Mouse (Mus musculus) midbrain, embryonic 12.5 days (tissue): ENCODE measurements at regions not wholly inside any gene's neighbourhood (a gene's known extent, or its start where the extent isn't known, plus 50 kb on each side); places are given as distances from the start of the nearest gene placed in this dataset.

ENCODE experiments used
- ATAC-seq: fragments of 200-750 bp; cut with Nextera tagmentation; 2 replicates; pipeline ENCODE4 v1.8.0; 2017; ENCODE audit warnings: low read depth, moderate TSS enrichment, moderate library complexity; ENCODE audit not compliant: low FRiP score
- H3K27ac ChIP-seq: fragments of 300-500 bp; sonication (generic); replicated peaks from 2 replicates; pipeline ENCODE4 v1.5.1; 2016; ENCODE audit warnings: mild to moderate bottlenecking
- H3K27me3 ChIP-seq: fragments of 300-500 bp; sonication (generic); 2 replicates; pipeline ENCODE4 v1.6.1; 2016; ENCODE audit warnings: mild to moderate bottlenecking
- H3K36me3 ChIP-seq: fragments of 300-500 bp; sonication (generic); 2 replicates; pipeline ENCODE4 v1.6.1; 2016
- H3K4me1 ChIP-seq: fragments of 300-500 bp; sonication (generic); 2 replicates; pipeline ENCODE4 v1.6.1; 2016
- H3K4me2 ChIP-seq: fragments of 300-500 bp; sonication (generic); replicated peaks from 2 replicates; pipeline ENCODE4 v1.6.1; 2016; ENCODE audit warnings: mild to moderate bottlenecking, moderate library complexity
- H3K4me3 ChIP-seq: fragments of 300-500 bp; sonication (generic); 2 replicates; pipeline ENCODE4 v1.5.1; 2016; ENCODE audit warnings: mild to moderate bottlenecking
- H3K9ac ChIP-seq: fragments of 300-500 bp; sonication (generic); replicated peaks from 2 replicates; pipeline ENCODE4 v1.6.1; 2016; ENCODE audit warnings: mild to moderate bottlenecking, moderate library complexity
- H3K9me3 ChIP-seq: fragments of 300-500 bp; sonication (generic); 2 replicates; pipeline ENCODE4 v1.6.1; 2016; ENCODE audit warnings: mild to moderate bottlenecking
- WGBS: fragments of 180-500 bp; shearing (Covaris S2); methylation state at CpG from one replicate; pipeline ENCODE4 v1.1.7; 2016; 5-methylcytosine and 5-hydroxymethylcytosine counted together

GRCm38 (mm10) chr12:54378576-54378975 is 174.9 kb upstream of the Egln3 start:
- Histone ChIP-seq H3K4me1 (no peaks in the 10 kb centered on the region), H3K27ac (no peak overlapping the region), H3K9ac (no peak overlapping the region), H3K36me3 (no peaks in the 10 kb centered on the region), H3K27me3 (no peaks in the 10 kb centered on the region), H3K4me2 (no peak overlapping the region), H3K4me3 (no peak overlapping the region), H3K9me3 (no peaks in the 10 kb centered on the region)
- 89% methylated on average over 2 of the region's 2 CpGs for WGBS
- no peak for ATAC-seq

GRCm38 (mm10) chr12:54374060-54374459 is 170.4 kb upstream of the Egln3 start:
- Histone ChIP-seq H3K27me3 (no peaks in the 10 kb centered on the region), H3K9me3 (no peaks in the 10 kb centered on the region), H3K4me2 (no peak overlapping the region), H3K4me1 (no peaks in the 10 kb centered on the region), H3K9ac (no peak overlapping the region), H3K4me3 (no peak overlapping the region), H3K36me3 (no peaks in the 10 kb centered on the region), H3K27ac (no peak overlapping the region)
- WGBS, result 82% methylated on average over 4 of the region's 4 CpGs
- ATAC-seq, result no peak

DNA sequence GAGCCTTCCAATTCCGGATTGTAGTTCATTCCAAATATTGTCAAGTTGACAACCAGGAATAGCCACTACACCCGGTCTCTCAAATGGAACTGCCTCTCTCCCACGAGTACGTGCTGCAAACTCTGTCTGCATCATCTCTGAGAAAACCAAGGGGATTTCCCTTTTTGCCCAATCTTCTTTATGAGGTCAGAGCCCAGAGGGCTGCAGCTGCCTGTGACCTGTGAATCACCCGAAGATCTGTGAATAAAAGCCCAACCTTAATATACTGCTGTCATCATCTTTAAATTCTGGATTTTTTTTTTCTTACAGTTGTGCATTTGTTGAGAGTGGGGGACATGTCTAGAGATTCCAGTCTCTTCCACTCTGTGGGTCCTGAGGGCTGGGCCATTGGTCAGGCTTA is 165.6 kb upstream of the Egln3 start:
- Histone ChIP-seq H3K9me3 (no peaks in the 10 kb centered on the region), H3K27ac (no peak overlapping the region), H3K36me3 (no peaks in the 10 kb centered on the region), H3K4me2 (no peak overlapping the region), H3K27me3 (no peaks in the 10 kb centered on the region), H3K4me1 (peaks cover 7% of the 10 kb centered on the region; the same call in 1 of the 2 replicates), H3K9ac (no peak overlapping the region), H3K4me3 (no peak overlapping the region)
- WGBS, result 89% methylated on average over 5 of the region's 5 CpGs
- no peak for ATAC-seq

DNA sequence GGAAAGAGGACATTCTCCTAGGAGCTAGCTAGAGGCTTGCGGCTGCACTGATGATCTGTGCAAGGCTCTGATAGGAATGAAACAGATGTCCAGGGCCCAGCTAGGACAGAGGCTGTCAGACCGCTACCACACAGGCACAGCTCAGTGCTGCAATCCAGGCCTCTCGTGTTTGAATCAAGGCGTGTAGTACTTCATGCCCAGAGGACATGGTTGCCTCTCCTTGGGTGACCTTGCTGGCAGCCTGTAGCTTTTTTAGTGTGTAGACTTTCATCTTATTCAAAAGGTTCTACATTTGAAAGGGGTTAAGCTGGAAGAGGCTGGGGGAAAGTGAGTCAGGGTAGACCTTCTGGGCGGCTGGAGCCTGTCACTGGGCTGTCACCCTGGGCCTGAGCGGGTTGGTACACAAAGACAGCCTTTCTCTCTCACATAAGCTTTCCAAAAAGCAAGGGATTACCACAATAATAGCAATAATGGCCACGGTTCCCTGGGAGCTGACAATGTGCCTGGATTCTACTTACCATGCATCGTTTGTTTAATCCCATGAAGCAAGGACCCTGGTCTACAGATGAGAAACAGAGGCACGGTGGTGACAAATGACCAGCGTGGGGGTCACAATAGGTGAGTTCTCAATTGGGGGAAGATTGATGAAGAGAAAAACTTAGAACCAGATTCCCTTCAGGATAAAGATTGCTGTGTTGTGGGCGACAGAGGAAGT is 160.9 kb upstream of the Egln3 start:
- no peaks in the 10 kb centered on the region for H3K36me3 ChIP-seq
- peak overlapping the region; percentile 63 for H3K27ac ChIP-seq
- peaks cover 10% of the 10 kb centered on the region; the same call in 1 of the 2 replicates for H3K4me1 ChIP-seq
- H3K9ac ChIP-seq, result no peak overlapping the region
- H3K27me3 ChIP-seq, result no peaks in the 10 kb centered on the region
- no peak overlapping the region for H3K4me2 ChIP-seq
- peak; percentile 91 for ATAC-seq
- WGBS, result 23% methylated on average over 11 of the region's 11 CpGs
- no peak overlapping the region for H3K4me3 ChIP-seq
- no peaks in the 10 kb centered on the region for H3K9me3 ChIP-seq

DNA sequence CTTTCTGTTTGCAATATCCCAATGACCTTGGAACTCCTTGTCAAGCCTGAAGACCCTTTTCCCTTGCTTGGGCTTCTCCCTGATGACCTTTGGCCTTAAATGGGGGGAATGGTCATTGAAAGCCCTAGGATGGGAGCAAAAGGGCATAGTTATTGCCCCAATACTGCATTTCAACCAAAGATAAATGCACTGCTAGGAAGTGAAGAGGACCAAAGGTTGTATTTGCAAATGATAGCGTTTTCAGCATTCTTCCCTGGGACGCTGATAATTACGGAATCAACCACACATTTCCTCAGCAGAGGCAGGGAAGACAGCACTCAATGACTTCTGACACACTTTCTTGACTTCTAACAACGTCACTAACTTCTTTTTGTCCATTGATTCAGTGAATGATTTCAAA is 158.1 kb upstream of the Egln3 start:
- Histone ChIP-seq H3K4me1 (peaks cover 10% of the 10 kb centered on the region; the same call in 1 of the 2 replicates), H3K9me3 (no peaks in the 10 kb centered on the region), H3K27me3 (no peaks in the 10 kb centered on the region), H3K9ac (no peak overlapping the region), H3K4me3 (no peak overlapping the region), H3K36me3 (no peaks in the 10 kb centered on the region), H3K27ac (no peak overlapping the region), H3K4me2 (no peak overlapping the region)
- ATAC-seq, result no peak
- 95% methylated on average over 4 of the region's 4 CpGs for WGBS

GRCm38 (mm10) chr12:54354187-54354586 is 150.5 kb upstream of the Egln3 start:
- Histone ChIP-seq H3K27ac (no peak overlapping the region), H3K36me3 (no peaks in the 10 kb centered on the region), H3K4me3 (no peak overlapping the region), H3K9me3 (no peaks in the 10 kb centered on the region), H3K27me3 (0 out of 2 replicates have a peak, but pooled peaks cover 3% of the 10 kb centered on the region), H3K4me2 (no peak overlapping the region), H3K4me1 (peaks cover 20% of the 10 kb centered on the region), H3K9ac (no peak overlapping the region)
- whole genome bisulfite sequencing, result 31% methylated on average over 6 of the region's 6 CpGs
- no peak for ATAC-seq

DNA sequence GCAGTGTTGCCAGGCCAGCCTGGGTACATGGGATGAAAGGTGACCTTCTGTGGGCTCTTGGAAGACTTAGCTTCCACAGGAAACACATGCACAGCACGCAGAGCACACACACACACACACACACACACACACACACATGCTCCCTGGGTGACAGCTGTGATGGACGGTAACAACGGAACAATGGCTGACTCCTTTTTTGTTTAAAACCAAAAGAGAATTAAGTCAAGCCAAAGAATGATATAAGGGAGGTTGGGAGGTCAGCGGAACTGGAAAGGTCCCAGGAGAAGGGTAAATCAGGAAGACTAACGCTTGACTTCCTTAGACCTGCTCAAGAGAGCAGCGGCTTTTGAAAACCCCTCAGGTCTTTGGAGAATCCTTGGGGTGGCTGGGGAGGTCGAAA is 150.0 kb upstream of the Egln3 start:
- Histone ChIP-seq H3K9me3 (no peaks in the 10 kb centered on the region), H3K27ac (no peak overlapping the region), H3K9ac (no peak overlapping the region), H3K4me1 (peaks cover 20% of the 10 kb centered on the region), H3K4me3 (no peak overlapping the region), H3K27me3 (0 out of 2 replicates have a peak, but pooled peaks cover 3% of the 10 kb centered on the region), H3K4me2 (no peak overlapping the region), H3K36me3 (no peaks in the 10 kb centered on the region)
- no peak for ATAC-seq
- 46% methylated on average over 7 of the region's 7 CpGs for WGBS

DNA sequence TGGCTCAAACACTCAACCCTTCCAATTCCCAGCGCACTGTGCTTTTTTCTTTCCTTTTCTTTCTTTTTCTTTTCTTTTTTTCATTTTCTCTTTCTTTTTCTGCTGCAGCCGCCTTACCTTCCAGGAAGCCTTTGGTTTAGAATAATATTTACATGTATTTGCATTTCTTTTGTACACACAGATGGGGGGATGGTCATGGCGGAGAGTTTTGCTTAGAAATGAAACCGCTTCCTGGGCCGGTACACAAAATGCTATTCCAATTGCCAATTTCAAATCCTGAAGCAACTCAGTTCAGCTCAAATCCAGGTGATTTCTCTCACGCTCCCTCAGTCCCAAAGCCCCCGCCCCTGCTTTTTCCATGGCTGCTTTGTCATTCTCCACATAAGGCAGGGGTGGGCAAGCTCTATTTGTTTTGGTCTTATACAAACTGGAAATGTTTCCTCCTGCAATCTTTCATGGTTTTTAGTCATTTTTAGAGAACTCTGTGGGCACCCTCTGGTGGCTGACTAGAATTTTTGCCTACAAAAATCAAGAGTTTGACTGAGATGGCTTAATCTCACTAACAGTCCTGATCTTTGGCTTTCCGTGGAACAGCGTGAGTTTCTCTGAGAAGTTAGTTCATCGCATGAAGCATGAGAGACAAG is 149.4 kb upstream of the Egln3 start:
- Histone ChIP-seq H3K27me3 (0 out of 2 replicates have a peak, but pooled peaks cover 3% of the 10 kb centered on the region), H3K9me3 (no peaks in the 10 kb centered on the region), H3K36me3 (no peaks in the 10 kb centered on the region), H3K4me2 (no peak overlapping the region), H3K4me1 (peaks cover 20% of the 10 kb centered on the region), H3K9ac (no peak overlapping the region), H3K4me3 (no peak overlapping the region), H3K27ac (peak overlapping the region; percentile 35; the same call in 1 of the 2 replicates)
- 65% methylated on average over 10 of the region's 10 CpGs for WGBS
- ATAC-seq, result 0 out of 2 replicates have a peak, but pooled peaks have one; percentile 38

GRCm38 (mm10) chr12:54350293-54350692 is 146.6 kb upstream of the Egln3 start:
- Histone ChIP-seq H3K4me1 (peaks cover 20% of the 10 kb centered on the region), H3K4me2 (no peak overlapping the region), H3K9me3 (no peaks in the 10 kb centered on the region), H3K27me3 (no peaks in the 10 kb centered on the region), H3K9ac (no peak overlapping the region), H3K27ac (no peak overlapping the region), H3K36me3 (no peaks in the 10 kb centered on the region), H3K4me3 (no peak overlapping the region)
- 44% methylated on average over 1 of the region's 1 CpGs for WGBS
- no peak for ATAC-seq

DNA sequence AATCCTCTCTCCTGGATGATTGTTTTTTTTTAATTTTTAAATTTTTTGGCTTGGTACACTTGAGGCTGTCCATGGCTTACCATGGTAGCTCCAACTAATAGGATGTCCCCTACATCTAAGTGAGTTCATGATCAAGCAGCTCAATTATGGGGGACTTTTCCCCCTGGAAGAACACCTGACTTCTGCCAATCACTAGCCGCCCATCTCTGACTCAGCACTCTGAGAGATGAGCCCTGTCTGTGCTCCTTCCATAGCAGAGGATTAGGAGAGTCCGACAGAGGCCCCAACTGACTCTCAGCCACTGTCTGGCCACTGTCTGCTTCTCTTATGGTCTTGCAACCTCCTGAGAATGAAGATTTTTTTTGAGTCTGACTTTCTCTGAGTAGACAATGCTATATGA is 145.7 kb upstream of the Egln3 start:
- Histone ChIP-seq H3K4me1 (peaks cover 20% of the 10 kb centered on the region), H3K4me3 (no peak overlapping the region), H3K9me3 (no peaks in the 10 kb centered on the region), H3K36me3 (no peaks in the 10 kb centered on the region), H3K9ac (no peak overlapping the region), H3K4me2 (no peak overlapping the region), H3K27me3 (no peaks in the 10 kb centered on the region), H3K27ac (no peak overlapping the region)
- 43% methylated on average over 2 of the region's 2 CpGs for WGBS
- no peak for ATAC-seq

- no peak overlapping the region for H3K4me3 ChIP-seq
- WGBS, result 86% methylated on average over 5 of the region's 5 CpGs
- no peak overlapping the region for H3K27ac ChIP-seq
- H3K4me2 ChIP-seq, result no peak overlapping the region
- peaks cover 3% of the 10 kb centered on the region; the same call in 1 of the 2 replicates for H3K27me3 ChIP-seq
- H3K36me3 ChIP-seq, result no peaks in the 10 kb centered on the region
- no peak overlapping the region for H3K9ac ChIP-seq
- H3K9me3 ChIP-seq, result no peaks in the 10 kb centered on the region
- H3K4me1 ChIP-seq, result no peaks in the 10 kb centered on the region
- ATAC-seq, result no peak
Observed at GRCm38 (mm10) chr12:54343493-54343892, 139.8 kb upstream of the Egln3 start.

DNA sequence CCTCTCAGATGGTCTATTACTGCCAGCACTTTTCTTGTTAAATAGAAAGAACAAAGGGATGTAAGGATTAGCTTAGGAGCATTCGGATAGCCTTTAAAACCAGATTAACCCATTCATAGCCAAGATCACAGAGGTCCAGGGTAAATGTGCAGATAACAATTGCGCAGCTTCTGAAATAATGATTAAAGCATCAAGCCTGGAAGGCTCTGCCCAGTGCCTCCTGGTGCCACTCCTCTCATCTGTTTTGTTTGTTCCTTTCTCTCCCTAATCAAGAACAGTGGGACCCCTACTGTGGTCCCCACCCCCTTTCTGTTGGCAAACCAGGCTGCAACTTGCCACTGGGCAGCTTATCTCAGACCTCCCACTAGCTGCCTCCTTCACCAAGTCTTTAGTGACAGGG is 131.8 kb upstream of the Egln3 start:
- Histone ChIP-seq H3K27me3 (peaks cover 6% of the 10 kb centered on the region), H3K4me1 (peaks cover 15% of the 10 kb centered on the region), H3K9ac (no peak overlapping the region), H3K4me3 (no peak overlapping the region), H3K27ac (peak overlapping the region; percentile 60), H3K4me2 (no peak overlapping the region), H3K36me3 (no peaks in the 10 kb centered on the region), H3K9me3 (no peaks in the 10 kb centered on the region)
- ATAC-seq, result peak; percentile 65; the same call in 1 of the 2 replicates
- 2% methylated on average over 2 of the region's 2 CpGs for WGBS
